Mouse (Mus musculus) ES-CJ7 (cell line): ENCODE data around the gene Prkg1.

Experiments
- DNase-seq: peaks from one replicate; pipeline ENCODE4 v3.0.0; 2011; ENCODE audit warnings: low read depth, low spot score

Gene Prkg1

GRCm38 (mm10) chr19:31743241-31744045 lies 21.4 kb downstream of the Prkg1 start:
- DNase-seq = no peak

GRCm38 (mm10) chr19:31714900-31715299 lies 49.9 kb downstream of the Prkg1 start:
- DNase-seq = no peak

DNA sequence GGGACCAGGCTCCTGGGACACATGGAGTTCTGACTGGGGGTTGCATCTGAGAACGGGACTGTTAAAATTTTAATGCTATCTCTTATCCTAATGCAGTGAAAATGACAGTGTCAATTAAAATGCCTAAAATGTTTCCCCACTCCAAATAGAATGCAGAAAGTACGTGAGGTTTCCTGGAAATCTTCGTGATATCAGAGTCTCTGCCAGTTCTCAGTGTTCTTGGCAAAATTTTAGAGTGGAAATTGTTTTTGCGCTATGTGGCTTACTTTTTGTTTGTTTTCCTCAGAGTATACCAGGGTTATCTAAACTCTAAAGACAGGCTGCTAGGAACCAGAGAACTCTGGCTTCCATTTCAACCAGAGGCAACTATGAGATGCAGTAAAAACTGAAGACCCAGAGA lies 50.4 kb downstream of the Prkg1 start:
- DNase-seq = no peak

DNA sequence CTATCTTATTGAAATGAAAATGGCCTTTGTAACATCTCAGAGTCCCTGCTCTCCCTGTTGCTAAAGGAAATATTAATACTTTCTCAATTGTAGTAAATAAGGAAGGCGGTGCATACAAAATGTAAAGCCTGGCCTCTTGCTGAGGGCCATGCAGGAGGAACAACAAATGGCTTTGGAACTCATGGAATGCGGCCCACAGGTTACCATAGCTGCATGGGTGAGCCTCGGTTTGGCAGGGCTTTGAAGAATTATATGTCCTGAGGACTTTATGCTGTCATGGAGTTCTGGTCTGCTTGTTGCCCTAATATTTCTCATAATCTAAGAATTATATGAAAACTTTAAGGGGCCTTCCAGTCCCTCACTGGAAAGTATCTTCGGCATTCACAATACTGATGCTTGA lies 51.5 kb downstream of the Prkg1 start:
- DNase-seq = no peak

DNA sequence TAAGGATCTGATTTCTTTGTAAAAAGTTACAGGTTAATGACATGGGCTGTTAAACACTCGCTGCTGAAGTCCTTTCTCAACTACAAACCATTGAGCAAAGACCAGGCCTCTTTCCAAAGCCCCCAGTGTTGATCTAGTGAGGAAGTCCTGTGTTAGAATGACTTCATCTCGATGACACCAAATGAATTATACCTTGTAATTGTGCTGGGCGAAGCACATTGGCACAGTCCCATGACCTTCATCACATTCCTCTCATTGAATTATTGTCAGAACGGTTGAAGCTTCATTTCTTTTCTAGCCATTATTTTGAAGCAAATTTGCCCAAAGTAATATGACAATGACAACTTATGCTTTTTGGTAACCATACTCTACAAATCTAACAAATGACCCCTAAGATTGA lies 54.5 kb downstream of the Prkg1 start:
- DNase-seq = no peak

- DNase-seq = peak; percentile 49
These were observed 60.8 kb downstream of the Prkg1 start for GRCm38 (mm10) chr19:31703991-31704390.

GRCm38 (mm10) chr19:31698916-31699315 lies 65.9 kb downstream of the Prkg1 start:
- no peak for DNase-seq

- no peak for DNase-seq
These were observed 84.0 kb downstream of the Prkg1 start for GRCm38 (mm10) chr19:31680821-31681220.

GRCm38 (mm10) chr19:31678324-31678723 lies 86.5 kb downstream of the Prkg1 start:
- peak; percentile 11 for DNase-seq

- no peak for DNase-seq
These were observed 93.1 kb downstream of the Prkg1 start for GRCm38 (mm10) chr19:31671726-31672125.

DNA sequence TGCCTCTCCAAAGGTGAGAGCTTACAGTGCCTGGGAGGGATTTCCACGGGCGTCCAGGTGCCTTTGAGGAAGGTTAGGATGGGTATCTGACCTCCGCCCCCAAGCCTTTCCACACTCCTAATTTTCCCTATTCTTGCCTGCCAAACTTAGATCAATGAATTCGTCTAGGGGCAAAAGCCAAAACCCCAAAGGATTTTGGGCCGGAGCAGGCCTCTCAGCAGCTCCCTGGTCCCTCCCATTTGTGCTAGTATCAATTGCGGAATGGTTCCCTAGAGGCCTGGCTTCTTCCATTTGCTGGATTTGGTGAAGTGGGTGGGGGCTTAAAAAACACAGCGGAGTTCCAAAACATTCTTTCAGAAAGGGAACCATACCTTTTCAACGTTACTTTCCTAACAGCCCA lies 99.8 kb downstream of the Prkg1 start:
- DNase-seq = peak; percentile 25

DNA sequence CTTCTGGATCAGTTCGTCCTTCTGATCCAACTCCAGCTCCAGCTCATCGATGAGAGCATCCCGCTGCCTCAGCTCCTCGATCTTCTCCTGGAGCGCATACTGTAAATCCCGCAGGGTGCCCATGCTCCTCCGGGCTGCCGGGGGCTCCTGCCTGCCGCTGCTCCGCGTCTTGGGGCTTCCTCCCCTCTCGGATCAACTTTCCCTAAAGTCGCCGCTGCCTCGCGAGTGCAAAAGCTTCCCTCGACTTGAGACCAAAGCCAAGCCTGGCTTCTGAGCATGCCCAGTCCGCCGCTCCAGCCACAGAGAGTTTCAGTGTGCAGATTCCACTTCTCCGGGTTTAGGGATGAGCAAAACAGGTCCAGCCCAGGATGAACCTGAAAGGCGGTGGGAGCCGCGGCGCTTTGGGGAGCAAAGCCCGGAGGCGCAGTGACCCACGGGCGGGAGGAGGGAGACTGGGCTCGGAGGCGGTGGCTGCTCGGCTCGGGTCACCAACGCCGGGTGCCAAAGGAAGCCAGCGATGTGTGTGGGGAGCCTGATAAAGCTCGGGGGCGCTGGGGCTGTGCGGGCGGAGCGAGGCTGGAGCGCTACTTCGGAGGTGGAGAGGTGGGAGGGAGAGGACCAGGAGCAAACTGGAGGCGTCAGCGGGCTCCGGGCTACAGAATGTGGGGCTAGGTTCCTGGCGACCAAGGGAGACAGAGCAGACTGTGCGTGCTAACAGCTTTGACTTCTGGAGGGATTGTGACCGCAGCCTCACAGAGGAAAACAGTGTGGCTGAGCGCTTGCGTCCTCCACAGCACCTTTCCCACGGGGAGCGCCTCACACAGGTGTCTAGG lies 100.5 kb downstream of the Prkg1 start:
- peak; percentile 74 for DNase-seq

GRCm38 (mm10) chr19:31663437-31664158 lies 101.2 kb downstream of the Prkg1 start:
- peak; percentile 30 for DNase-seq

- DNase-seq = no peak
These were observed 102.0 kb downstream of the Prkg1 start for GRCm38 (mm10) chr19:31662802-31663201.

- DNase-seq = no peak
These were observed 106.0 kb downstream of the Prkg1 start for GRCm38 (mm10) chr19:31658751-31659397.

DNA sequence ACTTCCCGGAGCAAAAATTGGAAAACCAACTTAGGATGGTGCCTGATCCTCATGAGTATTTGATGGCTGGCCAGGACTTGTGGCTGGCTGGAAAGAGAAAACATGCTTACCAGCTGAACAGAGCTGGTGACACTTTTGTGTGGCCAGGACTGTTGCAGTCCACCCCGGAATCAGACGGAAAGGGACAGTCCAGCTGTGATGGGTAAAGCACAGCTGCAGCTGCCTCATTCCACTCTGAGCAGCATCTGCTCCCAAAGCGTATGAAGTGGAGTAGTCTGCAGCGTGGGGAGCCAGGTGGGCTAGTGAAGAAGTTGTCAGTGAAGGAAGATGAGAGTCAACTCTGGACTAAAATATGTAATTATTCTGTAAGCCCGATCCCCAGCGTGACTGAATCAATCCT lies 108.6 kb downstream of the Prkg1 start:
- no peak for DNase-seq

- no peak for DNase-seq
These were observed 109.0 kb downstream of the Prkg1 start for GRCm38 (mm10) chr19:31655826-31656225.

DNA sequence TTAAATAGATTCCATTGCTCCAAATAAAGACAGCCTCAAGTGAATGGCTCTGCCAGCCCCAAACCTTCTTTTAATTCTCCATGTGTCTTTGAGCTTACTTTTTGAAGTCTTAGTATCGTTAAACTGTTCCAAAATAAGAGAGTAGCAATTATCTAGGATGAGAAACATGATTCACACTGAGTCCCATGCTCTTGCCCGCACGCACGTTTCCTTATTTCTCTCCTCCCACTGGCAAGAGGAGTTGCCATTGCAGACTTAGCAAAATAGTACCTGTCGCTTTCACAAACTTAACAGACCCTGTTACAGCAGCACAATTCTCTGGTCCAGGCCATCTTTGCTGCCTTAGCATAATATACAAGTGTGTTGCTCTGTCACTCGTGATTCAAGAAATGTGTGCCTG lies 110.8 kb downstream of the Prkg1 start:
- no peak for DNase-seq

- no peak for DNase-seq
These were observed 114.4 kb downstream of the Prkg1 start for GRCm38 (mm10) chr19:31650452-31650851.

DNA sequence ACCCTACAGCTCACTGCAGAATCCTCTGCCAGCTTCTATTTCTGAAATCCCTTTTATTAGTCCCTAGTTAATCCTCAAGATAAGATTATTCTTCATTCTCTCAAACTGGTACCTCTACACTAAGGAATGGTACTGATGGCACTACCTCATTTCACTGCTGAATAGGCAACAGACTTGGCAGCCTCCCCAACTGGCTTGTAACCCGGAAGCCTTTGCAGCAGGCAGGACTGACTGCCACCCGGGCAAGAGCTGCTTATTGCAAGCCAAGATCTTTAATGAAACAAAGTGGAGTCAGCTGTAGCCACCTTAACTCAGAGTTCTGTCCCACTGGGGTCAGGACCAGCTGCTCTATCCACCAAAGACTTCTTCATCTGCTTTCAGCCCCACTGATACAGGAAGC lies 117.3 kb downstream of the Prkg1 start:
- no peak for DNase-seq
